Mouse (Mus musculus): ENCODE measurements at regions not wholly inside any gene's neighbourhood (a gene's known extent, or its start where the extent isn't known, plus 50 kb on each side); places are given as distances from the start of the nearest gene placed in this dataset.

DNA sequence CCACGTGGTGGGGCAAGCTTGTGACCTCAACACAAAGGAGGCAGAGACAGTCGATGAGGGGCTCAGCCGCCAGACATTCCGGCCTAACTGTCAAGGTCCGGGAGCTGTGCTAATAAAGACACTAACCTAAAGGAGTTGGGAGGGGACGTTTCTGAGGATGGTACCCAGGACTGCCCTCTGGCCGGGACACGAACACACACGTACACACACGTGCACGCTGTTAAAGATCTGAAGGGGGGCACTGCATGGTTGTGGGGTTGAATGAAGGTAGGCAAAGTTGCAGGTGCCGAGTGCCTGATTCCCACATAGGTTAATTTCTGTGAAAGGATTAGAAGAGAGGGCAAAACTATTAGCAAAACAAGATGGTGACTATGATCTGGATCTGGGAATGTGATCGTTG is 65.4 kb upstream of the Mitf start:
- Histone ChIP-seq H3K9me3 (replicated peaks; ENCODE audit: control insufficient read depth, low read length) (no peaks in the 10 kb centered on the region), H3K4me3 (ENCODE audit: low read depth, low read length) (no peak overlapping the region), H3K9ac (ENCODE audit: low read length) (no peak overlapping the region), H3K36me3 (ENCODE audit: control insufficient read depth, insufficient read depth, low read length) (no peaks in the 10 kb centered on the region), H3K27ac (ENCODE audit: low read depth, low read length) (no peak overlapping the region), H3K27me3 (replicated peaks; ENCODE audit: control insufficient read depth, insufficient read depth, low read length) (no peaks in the 10 kb centered on the region), H3K4me2 (ENCODE audit: low read length) (no peak overlapping the region), H3K4me1 (ENCODE audit: control insufficient read depth, insufficient read depth, low read length) (no peaks in the 10 kb centered on the region)
- 68% methylated on average over 13 of the region's 13 CpGs for WGBS
- ATAC-seq (no peak), DNase-seq (ENCODE audit: low spot score) (no peak)

GRCm38 (mm10) chr6:97740851-97741201 is 66.0 kb upstream of the Mitf start:
- WGBS, result 53% methylated on average over 11 of the region's 11 CpGs
- no peaks in the 10 kb centered on the region for H3K4me1 ChIP-seq (ENCODE audit: control insufficient read depth, insufficient read depth, low read length)
- no peak overlapping the region for H3K27ac ChIP-seq (ENCODE audit: low read depth, low read length)
- no peak for DNase-seq (ENCODE audit: low spot score)
- no peak overlapping the region for H3K9ac ChIP-seq (ENCODE audit: low read length)
- no peak for ATAC-seq
- no peaks in the 10 kb centered on the region for H3K36me3 ChIP-seq (ENCODE audit: control insufficient read depth, insufficient read depth, low read length)
- H3K4me3 ChIP-seq (ENCODE audit: low read depth, low read length), result no peak overlapping the region
- H3K4me2 ChIP-seq (ENCODE audit: low read length), result no peak overlapping the region
- H3K9me3 ChIP-seq (replicated peaks; ENCODE audit: control insufficient read depth, low read length), result no peaks in the 10 kb centered on the region
- H3K27me3 ChIP-seq (replicated peaks; ENCODE audit: control insufficient read depth, insufficient read depth, low read length), result no peaks in the 10 kb centered on the region

DNA sequence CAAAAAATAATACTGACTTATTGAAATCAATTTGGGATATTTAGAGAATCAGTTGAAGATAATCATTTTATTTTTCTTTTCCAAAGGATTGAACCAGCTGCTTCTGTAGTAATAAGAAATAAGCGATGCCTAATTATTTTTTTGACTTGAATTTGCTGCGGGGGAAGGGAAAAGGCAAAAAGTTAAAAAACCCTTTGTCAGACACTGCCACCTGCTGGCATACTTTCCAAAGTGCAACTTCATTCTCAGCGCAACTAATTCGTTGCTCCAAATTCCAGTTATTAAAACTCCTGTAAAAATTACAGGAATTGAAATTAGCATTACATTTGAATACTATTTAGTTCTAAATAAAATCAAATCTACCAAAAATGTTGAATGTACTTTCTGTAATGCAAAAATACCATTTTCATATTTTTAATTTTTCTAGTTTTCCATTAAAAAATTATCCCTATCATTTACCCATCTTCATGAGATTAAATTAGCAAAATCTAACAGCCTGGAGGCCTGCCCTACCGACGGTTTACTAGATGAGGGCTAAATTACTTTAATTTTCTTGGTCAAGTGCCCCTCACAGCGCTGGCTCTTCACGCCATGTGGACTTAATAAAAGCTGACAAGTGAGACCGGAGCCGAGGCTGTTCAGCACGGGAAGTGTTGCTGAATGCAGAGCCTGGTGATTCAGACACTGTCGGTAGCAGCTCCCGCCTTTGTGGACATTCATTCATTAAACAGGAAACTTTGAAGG is 66.6 kb upstream of the Mitf start:
- Histone ChIP-seq H3K27me3 (replicated peaks; ENCODE audit: control insufficient read depth, insufficient read depth, low read length) (no peaks in the 10 kb centered on the region), H3K4me1 (ENCODE audit: control insufficient read depth, insufficient read depth, low read length) (no peaks in the 10 kb centered on the region), H3K4me2 (ENCODE audit: low read length) (no peak overlapping the region), H3K36me3 (ENCODE audit: control insufficient read depth, insufficient read depth, low read length) (no peaks in the 10 kb centered on the region), H3K9ac (ENCODE audit: low read length) (no peak overlapping the region), H3K27ac (ENCODE audit: low read depth, low read length) (no peak overlapping the region), H3K4me3 (ENCODE audit: low read depth, low read length) (no peak overlapping the region), H3K9me3 (replicated peaks; ENCODE audit: control insufficient read depth, low read length) (no peaks in the 10 kb centered on the region)
- ATAC-seq, result no peak
- peak; percentile 85 for DNase-seq (ENCODE audit: low spot score)
- WGBS, result 17% methylated on average over 13 of the region's 13 CpGs

GRCm38 (mm10) chr6:97738846-97739245 is 68.0 kb upstream of the Mitf start:
- no peak for DNase-seq (ENCODE audit: low spot score)
- no peaks in the 10 kb centered on the region for H3K27me3 ChIP-seq (replicated peaks; ENCODE audit: control insufficient read depth, insufficient read depth, low read length)
- 72% methylated on average over 4 of the region's 4 CpGs for WGBS
- H3K9ac ChIP-seq (ENCODE audit: low read length), result no peak overlapping the region
- H3K9me3 ChIP-seq (replicated peaks; ENCODE audit: control insufficient read depth, low read length), result no peaks in the 10 kb centered on the region
- no peak for ATAC-seq
- H3K4me3 ChIP-seq (ENCODE audit: low read depth, low read length), result no peak overlapping the region
- no peaks in the 10 kb centered on the region for H3K4me1 ChIP-seq (ENCODE audit: control insufficient read depth, insufficient read depth, low read length)
- no peak overlapping the region for H3K4me2 ChIP-seq (ENCODE audit: low read length)
- no peak overlapping the region for H3K27ac ChIP-seq (ENCODE audit: low read depth, low read length)
- H3K36me3 ChIP-seq (ENCODE audit: control insufficient read depth, insufficient read depth, low read length), result no peaks in the 10 kb centered on the region

GRCm38 (mm10) chr6:97730835-97731234 is 76.0 kb upstream of the Mitf start:
- ATAC-seq (peak; percentile 65; the same call in 1 of the 2 replicates), DNase-seq (ENCODE audit: low spot score) (peak; percentile 72)
- Histone ChIP-seq H3K4me2 (ENCODE audit: low read length) (no peak overlapping the region), H3K27me3 (replicated peaks; ENCODE audit: control insufficient read depth, insufficient read depth, low read length) (no peaks in the 10 kb centered on the region), H3K4me1 (ENCODE audit: control insufficient read depth, insufficient read depth, low read length) (0 out of 2 replicates have a peak, but pooled peaks cover 3% of the 10 kb centered on the region), H3K9ac (ENCODE audit: low read length) (no peak overlapping the region), H3K4me3 (ENCODE audit: low read depth, low read length) (no peak overlapping the region), H3K27ac (ENCODE audit: low read depth, low read length) (no peak overlapping the region), H3K36me3 (ENCODE audit: control insufficient read depth, insufficient read depth, low read length) (no peaks in the 10 kb centered on the region), H3K9me3 (replicated peaks; ENCODE audit: control insufficient read depth, low read length) (no peaks in the 10 kb centered on the region)

DNA sequence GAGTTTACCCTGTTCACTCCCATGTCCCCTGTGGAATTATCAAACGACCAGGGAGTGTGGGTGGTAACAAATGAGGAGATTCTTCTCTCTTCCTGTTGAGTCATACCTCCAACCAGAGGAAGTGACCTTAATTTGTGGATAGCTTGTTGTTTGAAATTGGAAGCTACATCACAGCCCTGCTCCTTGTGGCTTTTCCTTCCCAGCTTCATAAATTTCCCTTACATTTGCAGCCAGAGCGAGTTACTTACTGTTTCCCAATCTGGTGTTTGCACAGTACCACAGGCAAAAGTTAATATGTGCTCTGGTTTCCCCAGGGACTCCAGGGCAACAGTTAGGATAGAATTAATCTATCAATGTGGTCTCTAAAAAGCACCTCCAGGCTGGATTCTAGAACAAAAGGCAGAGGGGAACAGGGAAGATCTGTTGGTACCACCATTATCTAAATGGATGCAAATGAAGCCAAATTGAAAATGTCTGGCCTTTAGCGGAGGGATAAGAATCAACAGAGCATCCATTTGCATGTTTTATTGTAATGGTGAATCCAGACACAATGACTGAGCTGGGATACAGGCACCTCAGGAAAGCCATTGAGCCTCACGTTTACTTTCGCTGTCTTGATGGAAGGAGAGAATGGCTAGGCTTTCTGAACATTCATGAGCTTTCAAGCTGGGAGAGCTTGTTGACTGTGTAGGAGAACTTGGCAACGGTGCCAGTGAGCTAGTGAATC is 88.5 kb upstream of the Mitf start:
- no peak overlapping the region for H3K9ac ChIP-seq (ENCODE audit: low read length)
- WGBS, result 38% methylated on average over 6 of the region's 6 CpGs

DNA sequence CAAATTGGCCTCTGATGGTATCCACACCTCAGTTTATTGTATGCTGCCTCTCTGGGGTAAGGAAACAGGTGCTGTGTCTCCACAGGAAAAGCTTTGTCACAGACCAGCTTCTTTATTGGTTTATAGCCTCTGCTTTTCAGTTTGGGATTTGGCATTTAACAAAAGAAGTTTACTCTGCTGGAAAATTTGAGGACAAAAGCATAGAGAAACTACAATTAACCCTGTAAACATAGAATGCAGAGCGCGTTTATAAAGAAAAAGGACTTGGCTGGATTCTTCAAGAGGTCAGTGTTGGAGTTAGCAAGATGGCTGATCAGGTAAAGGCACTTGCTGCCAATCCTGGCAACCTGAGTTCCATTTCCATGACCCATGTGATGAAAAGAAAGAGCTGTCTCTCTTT is 90.1 kb upstream of the Frmd4b start:
- Histone ChIP-seq H3K9ac (ENCODE audit: low read length) (no peak overlapping the region), H3K36me3 (ENCODE audit: control insufficient read depth, insufficient read depth, low read length) (no peaks in the 10 kb centered on the region), H3K4me3 (ENCODE audit: low read depth, low read length) (no peak overlapping the region), H3K27ac (ENCODE audit: low read depth, low read length) (no peak overlapping the region), H3K4me2 (ENCODE audit: low read length) (no peak overlapping the region), H3K27me3 (replicated peaks; ENCODE audit: control insufficient read depth, insufficient read depth, low read length) (no peaks in the 10 kb centered on the region), H3K9me3 (replicated peaks; ENCODE audit: control insufficient read depth, low read length) (no peaks in the 10 kb centered on the region), H3K4me1 (ENCODE audit: control insufficient read depth, insufficient read depth, low read length) (no peaks in the 10 kb centered on the region; the same call in 1 of the 2 replicates)
- no peak for ATAC-seq
- peak; percentile 32 for DNase-seq (ENCODE audit: low spot score)
- WGBS, result 11% methylated on average over 2 of the region's 2 CpGs

More for the DNA sequence above, 88.5 kb upstream of the Mitf start:
- no peak overlapping the region for H3K4me3 ChIP-seq (ENCODE audit: low read depth, low read length)
- H3K27me3 ChIP-seq (replicated peaks; ENCODE audit: control insufficient read depth, insufficient read depth, low read length), result no peaks in the 10 kb centered on the region
- ATAC-seq (no peak), DNase-seq (ENCODE audit: low spot score) (no peak)
- no peaks in the 10 kb centered on the region for H3K36me3 ChIP-seq (ENCODE audit: control insufficient read depth, insufficient read depth, low read length)
- no peaks in the 10 kb centered on the region for H3K9me3 ChIP-seq (replicated peaks; ENCODE audit: control insufficient read depth, low read length)
- no peak overlapping the region for H3K27ac ChIP-seq (ENCODE audit: low read depth, low read length)
- no peak overlapping the region for H3K4me2 ChIP-seq (ENCODE audit: low read length)
- no peaks in the 10 kb centered on the region for H3K4me1 ChIP-seq (ENCODE audit: control insufficient read depth, insufficient read depth, low read length)

GRCm38 (mm10) chr6:97704361-97704760 is 87.0 kb upstream of the Frmd4b start:
- DNase-seq (ENCODE audit: low spot score), result no peak
- no peak overlapping the region for H3K4me2 ChIP-seq (ENCODE audit: low read length)
- no peaks in the 10 kb centered on the region for H3K9me3 ChIP-seq (replicated peaks; ENCODE audit: control insufficient read depth, low read length)
- H3K9ac ChIP-seq (ENCODE audit: low read length), result no peak overlapping the region
- no peak overlapping the region for H3K4me3 ChIP-seq (ENCODE audit: low read depth, low read length)
- ATAC-seq, result no peak
- H3K36me3 ChIP-seq (ENCODE audit: control insufficient read depth, insufficient read depth, low read length), result no peaks in the 10 kb centered on the region
- H3K27ac ChIP-seq (ENCODE audit: low read depth, low read length), result no peak overlapping the region
- no peaks in the 10 kb centered on the region; the same call in 1 of the 2 replicates for H3K4me1 ChIP-seq (ENCODE audit: control insufficient read depth, insufficient read depth, low read length)
- 68% methylated on average over 5 of the region's 5 CpGs for WGBS
- no peaks in the 10 kb centered on the region for H3K27me3 ChIP-seq (replicated peaks; ENCODE audit: control insufficient read depth, insufficient read depth, low read length)

GRCm38 (mm10) chr6:97699752-97700098 is 82.4 kb upstream of the Frmd4b start:
- Histone ChIP-seq H3K9me3 (replicated peaks; ENCODE audit: control insufficient read depth, low read length) (no peaks in the 10 kb centered on the region), H3K9ac (ENCODE audit: low read length) (no peak overlapping the region), H3K4me3 (ENCODE audit: low read depth, low read length) (no peak overlapping the region), H3K36me3 (ENCODE audit: control insufficient read depth, insufficient read depth, low read length) (no peaks in the 10 kb centered on the region), H3K4me1 (ENCODE audit: control insufficient read depth, insufficient read depth, low read length) (no peaks in the 10 kb centered on the region), H3K27ac (ENCODE audit: low read depth, low read length) (peak overlapping the region; percentile 81), H3K4me2 (ENCODE audit: low read length) (no peak overlapping the region), H3K27me3 (replicated peaks; ENCODE audit: control insufficient read depth, insufficient read depth, low read length) (no peaks in the 10 kb centered on the region)
- DNase-seq (ENCODE audit: low spot score), result no peak
- WGBS, result 74% methylated on average over 3 of the region's 3 CpGs
- ATAC-seq, result no peak; the same call in 1 of the 2 replicates
